Mouse (Mus musculus) thymus, postnatal 25 days (tissue): ENCODE measurements around the gene Ipo11.

Source experiments
- DNase-seq: peaks from one replicate; pipeline ENCODE4 v3.0.0; 2022

Ipo11 gene

DNA sequence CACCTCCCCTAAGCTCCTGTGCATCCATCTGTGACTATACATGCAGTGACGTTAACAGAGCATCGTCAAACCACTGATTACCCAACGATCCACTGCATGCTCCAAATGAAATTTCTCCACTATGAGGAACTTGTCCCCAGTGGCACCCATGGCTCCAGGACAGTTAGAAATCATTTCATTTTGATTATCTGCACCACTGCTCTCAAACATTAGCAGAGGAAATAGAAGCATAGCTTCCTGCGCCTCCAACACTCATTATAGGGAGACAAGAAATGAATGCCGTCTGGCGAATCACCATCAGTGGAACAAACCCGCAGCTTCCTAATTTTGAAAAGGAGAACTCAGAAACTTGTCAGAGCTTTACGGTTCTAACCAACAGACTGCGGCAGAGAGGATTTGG, 123.7 kb downstream of the Ipo11 start:
- no peak for DNase-seq

DNA sequence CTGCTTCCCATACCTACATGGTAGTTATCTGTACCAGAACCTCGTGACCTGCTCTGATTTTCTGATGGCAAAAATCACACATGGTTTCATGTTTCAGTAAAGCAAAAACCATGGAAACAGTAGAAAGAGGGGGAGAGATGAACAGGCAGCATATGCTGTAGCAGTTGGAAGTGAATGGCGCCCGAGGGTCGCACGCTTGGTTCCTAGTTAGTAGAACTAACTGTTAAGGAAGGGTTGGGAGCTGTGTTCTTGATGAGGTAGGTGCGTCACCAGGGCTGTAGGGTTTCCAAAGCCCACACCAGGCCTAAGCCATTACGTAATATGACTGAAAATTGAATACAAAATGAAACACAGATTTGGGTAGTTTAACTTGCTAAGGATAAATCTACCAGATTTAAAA, 126.6 kb downstream of the Ipo11 start:
- no peak for DNase-seq

DNA sequence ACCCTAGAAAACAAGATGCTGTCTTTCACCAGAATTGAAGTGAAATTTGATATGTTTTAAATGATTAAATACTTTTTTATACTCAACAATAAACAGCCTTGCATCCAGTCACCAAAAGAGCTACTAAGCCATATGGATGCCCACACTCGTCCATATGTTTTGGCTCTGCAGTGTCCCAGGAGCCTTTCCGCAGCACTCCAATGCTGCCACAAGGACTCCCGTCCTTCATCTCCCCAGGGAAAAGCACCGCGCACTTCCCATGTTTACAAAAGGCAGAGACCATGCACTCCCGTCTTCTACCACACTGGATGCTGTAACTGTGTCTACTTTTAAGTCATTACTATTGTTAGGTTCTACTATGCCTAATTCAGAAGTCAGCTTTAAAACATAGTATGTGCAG, 127.9 kb downstream of the Ipo11 start:
- DNase-seq, result no peak

DNA sequence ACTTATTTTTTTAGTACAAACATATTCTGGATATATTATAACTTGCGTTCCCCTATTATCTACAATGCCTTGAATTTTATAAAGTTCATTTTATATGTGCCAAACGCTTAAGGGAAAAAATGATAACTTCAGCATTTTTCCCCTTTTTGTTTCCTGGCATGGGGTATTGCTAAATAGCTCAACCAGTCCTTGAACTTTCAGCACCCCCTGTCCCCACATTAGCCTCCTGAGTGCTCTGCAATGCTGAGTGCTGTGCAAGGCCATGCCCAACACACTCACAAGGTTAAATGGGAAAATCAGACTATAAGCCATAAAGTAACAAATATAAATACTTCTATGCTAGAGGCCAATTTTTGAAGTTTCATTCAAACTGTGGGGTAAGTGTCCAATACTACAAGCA, 128.4 kb downstream of the Ipo11 start:
- no peak for DNase-seq

DNA sequence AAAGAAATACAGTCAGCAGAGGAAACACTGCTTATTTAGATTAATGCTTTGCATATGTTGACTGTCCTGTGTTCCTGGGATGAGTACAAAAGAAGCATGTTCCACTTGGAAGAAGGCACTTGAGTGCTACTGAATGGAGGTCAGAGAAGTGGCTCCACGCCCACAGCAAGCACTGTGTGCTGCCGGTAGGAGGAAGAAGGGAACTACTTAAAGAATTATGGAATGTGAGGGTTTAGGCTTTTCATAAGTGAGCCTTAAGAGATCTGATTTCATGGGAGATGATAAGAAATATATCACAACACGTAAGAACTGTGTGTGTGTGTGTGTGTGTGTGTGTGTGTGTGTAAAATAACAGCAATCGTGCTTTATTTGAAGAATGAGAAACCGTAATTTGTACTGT, 129.5 kb downstream of the Ipo11 start:
- no peak for DNase-seq

DNA sequence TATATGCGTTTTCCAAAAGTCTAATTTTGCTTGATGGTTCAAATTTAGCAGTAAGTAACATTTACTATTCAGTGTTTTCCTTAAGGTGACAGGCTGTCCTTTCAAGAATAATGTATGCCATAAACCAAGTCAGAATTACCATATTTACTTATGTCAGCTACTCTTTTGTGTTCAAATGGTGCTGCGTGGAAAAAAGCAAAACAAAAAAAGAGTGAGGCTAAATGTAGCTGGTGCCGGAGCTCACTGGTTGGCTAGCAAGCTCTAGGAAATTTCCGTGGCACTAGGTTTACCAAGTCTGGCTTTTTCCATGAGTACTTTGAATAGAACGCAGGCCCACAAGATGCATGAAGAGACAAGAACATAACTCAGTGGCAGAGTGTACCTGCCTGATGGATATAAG, 131.6 kb downstream of the Ipo11 start:
- no peak for DNase-seq

DNA sequence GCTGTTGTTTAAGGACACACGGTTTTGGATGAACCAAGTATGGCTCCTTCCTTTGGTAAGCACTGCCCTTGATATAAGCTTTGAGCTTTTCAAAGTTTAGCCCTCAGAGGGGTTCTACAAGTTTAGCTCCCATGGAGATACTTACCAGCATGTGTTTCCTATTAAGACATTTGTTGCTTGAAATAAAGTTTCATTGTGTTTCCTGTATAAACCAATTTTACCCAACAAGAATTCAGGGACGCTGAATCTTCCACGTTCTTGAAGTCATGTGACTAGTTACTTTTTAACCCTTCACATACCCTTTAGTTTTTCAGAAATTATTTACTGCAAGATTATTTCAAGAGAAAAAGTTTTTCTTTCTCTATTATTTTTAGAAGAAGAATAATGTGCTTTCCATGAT, 138.7 kb downstream of the Ipo11 start:
- no peak for DNase-seq

DNA sequence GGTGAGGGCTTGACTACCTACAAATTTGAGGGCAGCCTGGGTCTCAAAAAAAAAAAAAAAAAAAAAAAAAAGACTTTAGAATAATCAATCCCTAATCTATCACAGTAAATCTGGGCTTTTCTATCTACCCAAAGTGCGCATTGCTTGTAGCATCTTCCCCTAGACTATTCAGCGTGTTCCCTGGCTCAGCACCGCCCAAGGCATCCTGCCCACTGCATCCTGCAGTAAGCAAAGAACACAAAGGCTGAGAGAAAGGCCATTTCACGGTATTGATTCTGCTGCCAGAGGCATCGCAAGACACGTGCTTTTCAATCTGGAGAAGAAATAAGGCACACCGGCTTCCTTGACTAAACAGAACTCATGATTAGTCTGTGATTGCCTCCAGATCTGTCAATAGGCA, 147.9 kb downstream of the Ipo11 start:
- no peak for DNase-seq

DNA sequence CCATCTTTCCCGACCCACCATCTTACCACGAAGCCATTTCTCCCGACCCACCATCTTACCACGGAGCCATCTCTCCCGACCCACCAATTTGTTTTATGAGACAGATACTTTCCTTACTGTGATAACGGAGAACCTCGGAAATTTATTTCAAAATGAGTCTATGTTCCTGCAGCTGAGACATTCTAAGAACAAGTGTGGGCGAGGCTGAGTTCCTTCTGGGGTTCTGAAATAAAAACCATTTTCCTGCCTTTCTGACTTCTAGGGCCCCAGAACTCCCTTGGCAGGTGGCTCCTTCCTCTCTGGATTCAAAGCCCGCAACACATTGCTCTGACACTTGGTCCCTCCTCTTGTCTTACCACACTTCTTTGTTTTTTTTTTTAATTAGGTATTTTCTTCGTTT, 168.0 kb downstream of the Ipo11 start:
- no peak for DNase-seq

DNA sequence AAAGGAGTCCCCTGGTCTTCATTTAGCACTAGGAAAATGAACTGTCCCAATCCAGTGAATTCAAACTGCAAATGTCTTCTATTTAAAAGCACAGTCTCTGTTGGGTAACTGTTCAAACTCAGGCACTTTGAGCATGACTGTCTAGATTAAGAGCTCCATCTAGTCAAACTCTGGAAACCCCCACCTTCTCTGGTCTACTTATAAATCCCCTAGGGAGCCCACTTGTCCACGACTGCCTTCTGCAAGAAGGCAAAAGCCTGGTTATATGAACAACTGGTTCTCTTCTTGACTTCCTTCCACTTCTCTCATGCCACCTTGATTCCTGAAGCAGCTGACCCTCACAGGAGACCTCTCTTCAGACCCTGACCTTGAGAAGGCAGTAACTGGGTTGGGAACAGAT, 174.1 kb downstream of the Ipo11 start:
- no peak for DNase-seq

DNA sequence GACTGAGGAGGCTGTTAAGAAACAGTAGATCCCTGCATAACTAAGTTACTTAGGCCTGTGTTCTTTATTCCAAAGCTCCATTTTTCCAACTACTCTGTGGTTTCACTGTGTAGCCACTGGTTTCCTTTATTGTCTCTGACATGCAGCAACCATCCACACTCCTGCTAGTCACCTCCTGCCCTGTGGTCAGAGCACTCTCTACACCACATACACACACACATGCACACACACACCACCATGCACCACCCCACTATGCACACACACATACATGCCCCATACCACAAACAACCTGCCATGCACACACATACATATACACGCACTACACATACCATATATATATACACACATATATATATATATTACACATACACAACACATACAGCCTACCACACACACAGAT, 175.1 kb downstream of the Ipo11 start:
- no peak for DNase-seq

DNA sequence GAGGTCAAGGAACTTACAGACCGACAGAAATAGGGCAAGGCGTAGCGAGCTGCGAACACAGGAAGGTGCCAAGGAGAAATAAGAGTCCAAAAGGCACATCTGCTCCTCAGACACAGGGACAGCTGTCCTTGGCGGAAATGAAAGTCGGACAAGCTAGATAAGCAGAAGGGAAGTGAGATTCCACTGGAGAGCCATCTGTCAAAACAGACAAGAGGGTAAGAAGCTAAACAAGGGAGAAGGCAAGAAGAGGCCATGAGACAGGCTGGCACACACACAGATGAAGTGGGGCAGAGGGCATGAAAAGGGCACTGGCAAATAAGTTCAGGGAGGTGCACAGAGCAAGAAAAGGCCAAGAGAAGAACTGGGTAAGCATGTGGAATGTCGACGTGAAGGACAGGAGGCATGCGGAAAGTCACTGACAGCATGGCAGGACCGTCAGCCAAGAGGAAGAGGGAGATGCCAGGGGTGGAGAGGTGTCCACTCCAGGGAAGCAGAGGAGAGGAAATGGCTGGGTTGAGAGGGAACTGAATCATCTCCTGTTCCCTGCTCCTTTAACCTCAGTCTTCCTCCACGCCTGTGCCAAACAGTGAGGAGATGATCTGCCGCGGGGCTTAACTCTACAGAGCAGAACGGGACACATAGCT, 176.4 kb downstream of the Ipo11 start:
- DNase-seq, result no peak

DNA sequence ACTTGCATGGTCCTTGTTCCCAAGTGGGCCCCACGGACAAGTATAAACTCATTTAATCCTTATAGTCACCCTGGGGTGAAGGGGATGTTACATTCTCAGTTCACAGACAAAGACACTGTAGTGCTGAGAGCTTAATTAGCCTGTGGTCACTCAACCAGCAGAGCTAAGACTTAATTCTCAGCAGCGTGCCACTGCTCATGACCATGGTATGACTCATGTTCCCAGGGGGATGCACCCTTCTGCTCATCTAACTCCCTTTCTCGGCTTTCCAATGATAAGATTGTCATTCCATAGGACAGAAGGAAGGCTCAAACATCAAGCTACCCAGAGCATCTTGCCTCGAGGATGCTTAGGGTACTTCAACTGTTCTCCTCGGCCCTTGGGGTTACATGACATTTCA, 180.9 kb downstream of the Ipo11 start:
- no peak for DNase-seq

DNA sequence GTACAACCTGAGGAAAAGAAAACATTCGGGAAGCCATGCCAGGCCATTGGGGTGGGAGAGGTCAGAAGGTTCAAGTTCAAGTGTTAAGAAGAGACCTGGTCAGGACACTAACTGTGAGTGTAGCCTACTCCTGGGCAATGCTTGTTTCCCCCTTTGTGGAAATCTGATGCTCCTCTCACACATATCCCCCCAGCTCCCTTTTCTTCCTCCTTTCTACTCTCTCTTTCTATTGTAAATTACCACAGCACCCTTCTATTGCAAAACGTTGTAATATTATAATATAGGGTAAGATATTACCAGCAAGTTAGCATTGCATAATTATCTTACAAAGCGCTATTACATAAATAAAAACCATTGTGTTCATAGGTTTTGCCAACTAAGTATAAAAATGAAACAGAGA, 182.5 kb downstream of the Ipo11 start:
- no peak for DNase-seq

DNA sequence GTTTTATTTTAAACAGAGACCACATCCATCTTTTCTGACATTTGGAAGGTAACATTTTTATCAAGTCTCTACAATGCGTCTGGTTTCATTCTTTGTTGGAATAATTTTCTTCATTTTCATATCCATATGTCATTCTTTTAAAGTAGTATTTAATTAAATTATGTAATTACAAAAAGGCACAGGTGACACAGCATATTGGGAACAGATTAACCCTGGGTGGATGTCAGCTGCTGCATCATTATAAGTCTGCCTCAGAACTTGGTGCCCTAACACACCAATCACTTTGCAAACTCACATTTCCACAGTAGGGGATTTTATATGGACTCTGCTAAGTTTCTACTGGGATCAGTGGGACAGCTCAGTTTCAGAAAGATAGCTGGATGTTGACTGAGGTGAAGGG, 184.8 kb downstream of the Ipo11 start:
- no peak for DNase-seq

DNA sequence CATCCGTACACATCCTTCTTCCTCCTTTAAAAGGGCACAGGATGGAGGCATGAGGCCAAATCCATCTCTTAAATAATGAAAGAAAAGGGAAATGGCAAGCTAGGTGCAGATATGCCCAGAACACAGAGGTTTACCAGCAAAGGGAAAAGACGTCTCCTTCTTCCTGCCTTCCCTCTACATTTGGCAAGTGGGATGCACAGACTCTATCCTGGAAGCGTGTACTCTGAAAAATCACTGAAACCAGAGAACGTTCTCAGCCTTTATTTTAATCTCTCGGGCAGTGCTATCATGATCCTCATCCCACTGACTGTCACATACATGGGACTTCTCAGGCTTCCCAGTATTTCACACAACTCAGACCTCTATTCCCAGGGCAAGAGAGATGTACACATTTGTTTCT, 189.9 kb downstream of the Ipo11 start:
- no peak for DNase-seq

DNA sequence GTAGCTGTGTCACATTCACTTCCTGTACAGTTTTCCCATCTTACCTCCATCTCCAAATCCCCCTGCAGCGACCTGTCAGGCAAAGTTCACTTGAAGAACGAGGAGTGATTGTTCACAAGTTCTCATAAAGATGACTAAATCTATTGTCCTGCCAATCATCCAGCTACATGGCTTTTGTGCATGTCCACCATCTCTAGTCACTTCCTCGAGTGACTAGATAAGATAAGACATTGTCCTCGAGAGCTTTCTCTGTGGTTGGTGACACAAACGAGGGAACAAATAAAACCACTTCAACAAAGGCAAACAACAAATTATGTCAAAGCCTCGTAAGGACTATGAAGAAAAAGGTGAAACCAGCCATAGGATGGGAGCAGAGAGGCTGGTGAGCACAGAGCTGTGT, 191.6 kb downstream of the Ipo11 start:
- DNase-seq, result no peak
